Mouse (Mus musculus) testis, adult 2 months (tissue): ENCODE data around the gene Sell.

Experiments
- CTCF ChIP-seq: fragments of 200-500 bp; IDR thresholded peaks from 2 replicates; pipeline ENCODE4 v1.5.1; 2012; ENCODE audit warnings: low read depth, mild to moderate bottlenecking, inconsistent platforms, low read length, moderate library complexity; ENCODE audit not compliant: control insufficient read depth, insufficient read depth, insufficient replicate concordance
- POLR2A ChIP-seq: fragments of 200-500 bp; IDR thresholded peaks from 2 replicates; pipeline ENCODE4 v1.6.1; 2012; ENCODE audit warnings: low read depth, mild to moderate bottlenecking, inconsistent platforms, low read length, moderate library complexity; ENCODE audit not compliant: control insufficient read depth

DNA sequence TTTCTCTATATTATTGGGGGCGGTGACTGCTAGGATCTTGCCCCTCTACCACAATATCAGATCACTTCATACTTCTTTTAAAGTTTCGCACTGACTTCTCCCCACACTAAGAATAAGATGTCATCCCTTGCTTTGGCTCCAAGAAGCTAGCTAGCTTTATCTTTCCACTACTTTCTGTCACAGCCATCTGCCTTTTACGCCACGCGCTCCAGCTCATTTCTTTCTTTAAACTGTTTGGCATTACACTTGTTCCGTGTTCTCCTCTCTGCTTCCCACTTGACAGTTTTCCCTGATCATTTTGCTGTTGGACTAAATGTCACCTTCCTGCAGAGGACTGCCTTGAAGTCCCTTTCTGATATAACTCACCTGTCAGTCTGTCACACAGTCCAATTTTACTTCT lies 56.1 kb downstream of the Sell start:
- no peak for TF ChIP-seq POLR2A
- TF ChIP-seq CTCF: no peak
